Mouse (Mus musculus) midbrain, embryonic 11.5 days (tissue): ENCODE results near the gene Son. TPM values are rescaled to one million over a fixed set of nuclear protein-coding genes. Genes with fewer than 3 reads are reported as not detected.
A peak's percentile ranks its signal among the peaks of the same experiment; 100 is the strongest.

Experiments used
- ATAC-seq: fragments of 200-750 bp; cut with Nextera tagmentation; 2 replicates; pipeline ENCODE4 v1.8.0; 2017; ENCODE audit warnings: moderate TSS enrichment, moderate library complexity; ENCODE audit not compliant: low FRiP score
- DNase-seq: peaks from one replicate; pipeline ENCODE4 v3.0.0; 2015; ENCODE audit warnings: low spot score; ENCODE audit errors: missing footprints
- H3K27ac ChIP-seq: fragments of 300-500 bp; sonication (generic); 2 replicates; pipeline ENCODE4 v1.5.1; 2014; ENCODE audit warnings: low read depth, low read length
- H3K27me3 ChIP-seq: fragments of 300-500 bp; sonication (generic); 2 replicates; pipeline ENCODE4 v1.6.1; 2014; ENCODE audit warnings: mild to moderate bottlenecking, low read length, moderate library complexity, mixed read lengths; ENCODE audit not compliant: control insufficient read depth, insufficient read depth
- H3K36me3 ChIP-seq: fragments of 300-500 bp; sonication (generic); 2 replicates; pipeline ENCODE4 v1.6.1; 2014; ENCODE audit warnings: mild to moderate bottlenecking, low read length, moderate library complexity, mixed read lengths; ENCODE audit not compliant: control insufficient read depth, insufficient read depth
- H3K4me1 ChIP-seq: fragments of 300-500 bp; sonication (generic); 2 replicates; pipeline ENCODE4 v1.6.1; 2014; ENCODE audit warnings: low read length; ENCODE audit not compliant: control insufficient read depth, insufficient read depth
- H3K4me2 ChIP-seq: fragments of 300-500 bp; sonication (generic); 2 replicates; pipeline ENCODE4 v1.6.1; 2014; ENCODE audit warnings: mild to moderate bottlenecking, moderate library complexity
- H3K4me3 ChIP-seq: fragments of 300-500 bp; sonication (generic); 2 replicates; pipeline ENCODE4 v1.5.1; 2014; ENCODE audit warnings: low read depth, low read length
- H3K9ac ChIP-seq: fragments of 300-500 bp; sonication (generic); 2 replicates; pipeline ENCODE4 v1.6.1; 2014; ENCODE audit warnings: low read length
- H3K9me3 ChIP-seq: fragments of 300-500 bp; sonication (generic); 2 replicates; pipeline ENCODE4 v1.6.1; 2016; ENCODE audit warnings: low read length; ENCODE audit not compliant: control insufficient read depth
- WGBS: fragments of 180-500 bp; shearing (Covaris S2); extraction: QIAGEN DNeasy Blood & Tissue Kit; methylation state at CpG from one replicate; pipeline ENCODE4 v1.1.7; 2014; 5-methylcytosine and 5-hydroxymethylcytosine counted together
- polyA plus RNA-seq: library from polyadenylated mRNA; unstranded; fragments of >200 nt; fragmentation: Nextera tagmentation; extraction: Ambion mirVana; gene quantifications from 2 replicates; pipeline ENCODE4 v1.2.1, GENCODE M21; 2014

Son gene
- polyA plus RNA-seq, 1 experiment from 2014 or later = 144 TPM

GRCm38 (mm10) chr16:91612525-91612924 is 34.8 kb upstream of the Son start:
- H3K9ac ChIP-seq = no peak overlapping the region
- H3K36me3 ChIP-seq = no peaks in the 10 kb centered on the region
- H3K4me2 ChIP-seq = no peak overlapping the region
- H3K4me3 ChIP-seq = no peak overlapping the region
- DNase-seq (no peak), ATAC-seq (no peak)
- no peaks in the 10 kb centered on the region for H3K27me3 ChIP-seq
- no peaks in the 10 kb centered on the region for H3K4me1 ChIP-seq
- H3K27ac ChIP-seq = no peak overlapping the region
- 84% methylated on average over 5 of the region's 5 CpGs for WGBS
- no peaks in the 10 kb centered on the region for H3K9me3 ChIP-seq

GRCm38 (mm10) chr16:91614552-91614951 is 32.8 kb upstream of the Son start:
- Histone ChIP-seq H3K4me3 (no peak overlapping the region), H3K36me3 (no peaks in the 10 kb centered on the region), H3K27me3 (no peaks in the 10 kb centered on the region), H3K9me3 (no peaks in the 10 kb centered on the region), H3K4me1 (no peaks in the 10 kb centered on the region), H3K4me2 (no peak overlapping the region), H3K27ac (no peak overlapping the region), H3K9ac (no peak overlapping the region)
- WGBS = 89% methylated on average over 6 of the region's 6 CpGs
- ATAC-seq = no peak
- DNase-seq = no peak

GRCm38 (mm10) chr16:91618511-91619501 is 28.5 kb upstream of the Son start, which contains the start of gene Dnajc28:
TSS of gene Dnajc28 (minus strand) at chr16:91619026.
- DNase-seq = peak; percentile 97
- Histone ChIP-seq H3K4me2 (peak within 1 kb of the TSS; percentile 58), H3K27ac (no peak within 1 kb of the TSS)

GRCm38 (mm10) chr16:91620185-91620584 is 27.1 kb upstream of the Son start:
- no peak for ATAC-seq
- WGBS = 92% methylated on average over 5 of the region's 5 CpGs
- peaks cover 9% of the 10 kb centered on the region; the same call in 1 of the 2 replicates for H3K36me3 ChIP-seq

More at GRCm38 (mm10) chr16:91618511-91619501, 28.5 kb upstream of the Son start, which contains the start of gene Dnajc28:
- H3K36me3 ChIP-seq = 0 out of 2 replicates have a peak, but pooled peaks cover 2% of the 10 kb centered on the region
- no peaks in the 10 kb centered on the region for H3K4me1 ChIP-seq
- H3K9me3 ChIP-seq = no peaks in the 10 kb centered on the region
- peak within 1 kb of the TSS; percentile 64 for H3K4me3 ChIP-seq
- ATAC-seq = peak; percentile 93
- peak within 1 kb of the TSS; percentile 72 for H3K9ac ChIP-seq
- H3K27me3 ChIP-seq = no peaks in the 10 kb centered on the region
- 10% methylated on average over 39 of the region's 39 CpGs for WGBS

GRCm38 (mm10) chr16:91620991-91621390 is 26.3 kb upstream of the Son start:
- Histone ChIP-seq H3K36me3 (peaks cover 12% of the 10 kb centered on the region; the same call in 1 of the 2 replicates), H3K9ac (no peak overlapping the region), H3K27ac (no peak overlapping the region), H3K4me1 (no peaks in the 10 kb centered on the region), H3K4me3 (no peak overlapping the region), H3K4me2 (no peak overlapping the region), H3K9me3 (no peaks in the 10 kb centered on the region), H3K27me3 (no peaks in the 10 kb centered on the region)
- ATAC-seq = no peak
- 96% methylated on average over 11 of the region's 11 CpGs for WGBS
- DNase-seq = no peak

More at GRCm38 (mm10) chr16:91620185-91620584, 27.1 kb upstream of the Son start:
- Histone ChIP-seq H3K27me3 (no peaks in the 10 kb centered on the region), H3K9ac (no peak overlapping the region), H3K4me1 (no peaks in the 10 kb centered on the region), H3K9me3 (no peaks in the 10 kb centered on the region), H3K4me3 (no peak overlapping the region), H3K4me2 (no peak overlapping the region), H3K27ac (no peak overlapping the region)
- no peak for DNase-seq

GRCm38 (mm10) chr16:91623074-91623473 is 24.2 kb upstream of the Son start:
- no peak overlapping the region for H3K9ac ChIP-seq
- H3K9me3 ChIP-seq = no peaks in the 10 kb centered on the region
- H3K4me1 ChIP-seq = no peaks in the 10 kb centered on the region
- no peak overlapping the region for H3K4me2 ChIP-seq
- ATAC-seq = no peak
- no peaks in the 10 kb centered on the region for H3K27me3 ChIP-seq
- WGBS = 95% methylated on average over 9 of the region's 9 CpGs
- H3K4me3 ChIP-seq = no peak overlapping the region
- no peak overlapping the region for H3K27ac ChIP-seq
- H3K36me3 ChIP-seq = peaks cover 19% of the 10 kb centered on the region; the same call in 1 of the 2 replicates
- no peak for DNase-seq

- Histone ChIP-seq H3K27ac (no peak overlapping the region), H3K4me2 (no peak overlapping the region), H3K27me3 (no peaks in the 10 kb centered on the region), H3K36me3 (peaks cover 27% of the 10 kb centered on the region), H3K9ac (no peak overlapping the region), H3K9me3 (no peaks in the 10 kb centered on the region), H3K4me3 (no peak overlapping the region), H3K4me1 (no peaks in the 10 kb centered on the region)
- 91% methylated on average over 7 of the region's 7 CpGs for WGBS
- DNase-seq (no peak), ATAC-seq (no peak)
Observed at GRCm38 (mm10) chr16:91627831-91628230, 19.5 kb upstream of the Son start.

- Histone ChIP-seq H3K4me3 (no peak overlapping the region), H3K9me3 (no peaks in the 10 kb centered on the region), H3K4me2 (no peak overlapping the region), H3K9ac (no peak overlapping the region), H3K36me3 (peaks cover 31% of the 10 kb centered on the region), H3K27me3 (no peaks in the 10 kb centered on the region), H3K27ac (no peak overlapping the region), H3K4me1 (no peaks in the 10 kb centered on the region)
- ATAC-seq (no peak), DNase-seq (no peak)
- WGBS = 89% methylated on average over 3 of the region's 3 CpGs
Observed at GRCm38 (mm10) chr16:91628673-91629072, 18.6 kb upstream of the Son start.

GRCm38 (mm10) chr16:91629749-91630148 is 17.6 kb upstream of the Son start:
- no peak overlapping the region for H3K4me2 ChIP-seq
- DNase-seq (no peak), ATAC-seq (no peak)
- H3K4me3 ChIP-seq = no peak overlapping the region
- no peak overlapping the region for H3K9ac ChIP-seq
- H3K4me1 ChIP-seq = no peaks in the 10 kb centered on the region
- H3K36me3 ChIP-seq = peaks cover 26% of the 10 kb centered on the region
- H3K27ac ChIP-seq = no peak overlapping the region
- no peaks in the 10 kb centered on the region for H3K27me3 ChIP-seq
- WGBS = 98% methylated on average over 4 of the region's 4 CpGs
- H3K9me3 ChIP-seq = no peaks in the 10 kb centered on the region
